Mouse (Mus musculus): ENCODE data around the gene Rnpepl1.

Gene Rnpepl1

GRCm38 (mm10) chr1:92910239-92910885 lies at the start of gene Rnpepl1:
Gene Rnpepl1 (plus strand): TSS chr1:92910783.
- peak; percentile 74 for DNase-seq (ENCODE audit: extremely low spot score, low spot score)

GRCm38 (mm10) chr1:92861503-92861902 lies 49.1 kb upstream of the Rnpepl1 start:
- no peak for DNase-seq (ENCODE audit: extremely low spot score, low spot score)

- DNase-seq (ENCODE audit: extremely low spot score, low spot score): no peak
These were observed 47.3 kb upstream of the Rnpepl1 start for GRCm38 (mm10) chr1:92863268-92863667.

- no peak for DNase-seq (ENCODE audit: extremely low spot score, low spot score)
These were observed 44.4 kb upstream of the Rnpepl1 start for GRCm38 (mm10) chr1:92866170-92866569.

- DNase-seq (ENCODE audit: extremely low spot score, low spot score): no peak
These were observed 40.6 kb upstream of the Rnpepl1 start for GRCm38 (mm10) chr1:92869985-92870384.

- DNase-seq (ENCODE audit: extremely low spot score, low spot score): no peak
These were observed 37.9 kb upstream of the Rnpepl1 start for GRCm38 (mm10) chr1:92872666-92873065.

- DNase-seq (ENCODE audit: extremely low spot score, low spot score): no peak
These were observed 36.6 kb upstream of the Rnpepl1 start for GRCm38 (mm10) chr1:92874011-92874410.

GRCm38 (mm10) chr1:92875360-92876111 lies 35.0 kb upstream of the Rnpepl1 start:
- no peak for DNase-seq (ENCODE audit: extremely low spot score, low spot score)

GRCm38 (mm10) chr1:92877431-92877978 lies 33.1 kb upstream of the Rnpepl1 start:
- no peak for DNase-seq (ENCODE audit: extremely low spot score, low spot score)

GRCm38 (mm10) chr1:92878066-92878741 lies 32.4 kb upstream of the Rnpepl1 start:
- no peak for DNase-seq (ENCODE audit: extremely low spot score, low spot score)

GRCm38 (mm10) chr1:92879266-92879665 lies 31.3 kb upstream of the Rnpepl1 start:
- DNase-seq (ENCODE audit: extremely low spot score, low spot score): no peak

- no peak for DNase-seq (ENCODE audit: extremely low spot score, low spot score)
These were observed 30.5 kb upstream of the Rnpepl1 start for GRCm38 (mm10) chr1:92880101-92880500.

GRCm38 (mm10) chr1:92881982-92882381 lies 28.6 kb upstream of the Rnpepl1 start:
- no peak for DNase-seq (ENCODE audit: extremely low spot score, low spot score)

GRCm38 (mm10) chr1:92888901-92889655 lies 21.5 kb upstream of the Rnpepl1 start:
- DNase-seq (ENCODE audit: extremely low spot score, low spot score): no peak

- no peak for DNase-seq (ENCODE audit: extremely low spot score, low spot score)
These were observed 17.8 kb upstream of the Rnpepl1 start for GRCm38 (mm10) chr1:92892791-92893190.

- no peak for DNase-seq (ENCODE audit: extremely low spot score, low spot score)
These were observed 16.7 kb upstream of the Rnpepl1 start for GRCm38 (mm10) chr1:92893896-92894295.

GRCm38 (mm10) chr1:92895089-92895488 lies 15.5 kb upstream of the Rnpepl1 start:
- DNase-seq (ENCODE audit: extremely low spot score, low spot score): peak; percentile 81

GRCm38 (mm10) chr1:92902786-92903185 lies 7.8 kb upstream of the Rnpepl1 start, which contains the start of gene Ankmy1:
Gene Ankmy1 (minus strand): TSS chr1:92902906.
- DNase-seq (ENCODE audit: extremely low spot score, low spot score): peak; percentile 81

- DNase-seq (ENCODE audit: extremely low spot score, low spot score): no peak
These were observed 7.0 kb upstream of the Rnpepl1 start for GRCm38 (mm10) chr1:92903627-92904026.

- no peak for DNase-seq (ENCODE audit: extremely low spot score, low spot score)
These were observed 4.8 kb upstream of the Rnpepl1 start for GRCm38 (mm10) chr1:92905703-92906310.
